Mouse (Mus musculus) intestine, postnatal 0 days (tissue): ENCODE data around the gene Ccl17. TPM values are rescaled to one million over a fixed set of nuclear protein-coding genes. Genes with fewer than 3 reads are reported as not detected.

Experiments used
- ATAC-seq: fragments of 200-750 bp; cut with Nextera tagmentation; 2 replicates; pipeline ENCODE4 v1.8.0; 2017; ENCODE audit warnings: mild to moderate bottlenecking, moderate TSS enrichment, moderate library complexity
- H3K27ac ChIP-seq: fragments of 300-500 bp; sonication (generic); 2 replicates; pipeline ENCODE4 v1.5.1; 2014; ENCODE audit warnings: mild to moderate bottlenecking, low read depth, low read length, moderate library complexity
- H3K27me3 ChIP-seq: fragments of 300-500 bp; sonication (generic); replicated peaks from 2 replicates; pipeline ENCODE4 v1.6.1; 2014; ENCODE audit warnings: low read length, mixed read lengths; ENCODE audit not compliant: control insufficient read depth, insufficient read depth
- H3K36me3 ChIP-seq: fragments of 300-500 bp; sonication (generic); 2 replicates; pipeline ENCODE4 v1.6.1; 2014; ENCODE audit warnings: mild to moderate bottlenecking, moderate library complexity; ENCODE audit not compliant: control insufficient read depth, insufficient read depth
- H3K4me1 ChIP-seq: fragments of 300-500 bp; sonication (generic); replicated peaks from 2 replicates; pipeline ENCODE4 v1.6.1; 2014; ENCODE audit warnings: antibody characterized with exemption, low read length, mixed read lengths; ENCODE audit not compliant: control insufficient read depth, insufficient read depth
- H3K4me2 ChIP-seq: fragments of 300-500 bp; sonication (generic); replicated peaks from 2 replicates; pipeline ENCODE4 v1.6.1; 2014; ENCODE audit warnings: low read depth, mild to moderate bottlenecking, moderate library complexity
- H3K4me3 ChIP-seq: fragments of 300-500 bp; sonication (generic); 2 replicates; pipeline ENCODE4 v1.5.1; 2014; ENCODE audit warnings: low read depth, low read length
- H3K9ac ChIP-seq: fragments of 300-500 bp; sonication (generic); 2 replicates; pipeline ENCODE4 v1.6.1; 2014; ENCODE audit warnings: mild to moderate bottlenecking, low read depth, low read length
- H3K9me3 ChIP-seq: fragments of 300-500 bp; sonication (generic); 2 replicates; pipeline ENCODE4 v1.6.1; 2016; ENCODE audit warnings: mixed run types; ENCODE audit not compliant: control insufficient read depth
- CTCF ChIP-seq: sonication (generic); IDR thresholded peaks from 2 replicates; pipeline ENCODE4 v1.5.1; 2016; ENCODE audit warnings: low read depth, mild to moderate bottlenecking, control low read depth, antibody characterized with exemption, moderate library complexity
- WGBS: fragments of 180-500 bp; shearing (Covaris S2); extraction: QIAGEN DNeasy Blood & Tissue Kit; methylation state at CpG from one replicate; pipeline ENCODE4 v1.1.7; 2014; 5-methylcytosine and 5-hydroxymethylcytosine counted together
- polyA plus RNA-seq: library from polyadenylated mRNA; unstranded; fragments of >200 nt; fragmentation: Nextera tagmentation; extraction: Ambion mirVana; gene quantifications from 2 replicates; pipeline ENCODE4 v1.2.1, GENCODE M21; 2015

The Ccl17 gene
- polyA plus RNA-seq, 1 experiment from 2014 or later, result 1.3 TPM

GRCm38 (mm10) chr8:94801293-94802095 lies 8.8 kb upstream of the Ccl17 start:
- ATAC-seq, result 0 out of 2 replicates have a peak, but pooled peaks have one; percentile 16

GRCm38 (mm10) chr8:94802375-94802774 lies 7.9 kb upstream of the Ccl17 start:
- no peaks in the 10 kb centered on the region for H3K9me3 ChIP-seq
- H3K36me3 ChIP-seq, result no peaks in the 10 kb centered on the region
- no peak overlapping the region for H3K27ac ChIP-seq
- 55% methylated on average over 4 of the region's 4 CpGs for WGBS
- no peak overlapping the region for H3K9ac ChIP-seq
- no peak overlapping the region for H3K4me2 ChIP-seq
- TF ChIP-seq CTCF, result no peak
- ATAC-seq, result no peak; the same call in 1 of the 2 replicates
- no peaks in the 10 kb centered on the region for H3K4me1 ChIP-seq
- no peaks in the 10 kb centered on the region for H3K27me3 ChIP-seq
- no peak overlapping the region for H3K4me3 ChIP-seq

More at GRCm38 (mm10) chr8:94801293-94802095, 8.8 kb upstream of the Ccl17 start:
- Histone ChIP-seq H3K4me2 (peak overlapping the region; percentile 49), H3K9me3 (no peaks in the 10 kb centered on the region), H3K27me3 (no peaks in the 10 kb centered on the region), H3K27ac (no peak overlapping the region), H3K9ac (0 out of 2 replicates have a peak overlapping the region, but pooled peaks have one; percentile 22), H3K4me3 (no peak overlapping the region), H3K4me1 (no peaks in the 10 kb centered on the region), H3K36me3 (no peaks in the 10 kb centered on the region)
- 44% methylated on average over 14 of the region's 14 CpGs for WGBS
- peak; percentile 82 for TF ChIP-seq CTCF

- TF ChIP-seq CTCF, result no peak
- Histone ChIP-seq H3K27ac (no peak overlapping the region), H3K4me1 (no peaks in the 10 kb centered on the region), H3K27me3 (no peaks in the 10 kb centered on the region), H3K9ac (no peak overlapping the region), H3K36me3 (no peaks in the 10 kb centered on the region), H3K9me3 (no peaks in the 10 kb centered on the region), H3K4me3 (no peak overlapping the region), H3K4me2 (no peak overlapping the region)
- ATAC-seq, result no peak
- WGBS, result 73% methylated on average over 6 of the region's 6 CpGs
These were observed 6.7 kb upstream of the Ccl17 start for GRCm38 (mm10) chr8:94803551-94803950.

- Histone ChIP-seq H3K4me1 (no peaks in the 10 kb centered on the region), H3K36me3 (no peaks in the 10 kb centered on the region), H3K4me2 (no peak overlapping the region), H3K9me3 (no peaks in the 10 kb centered on the region), H3K9ac (no peak overlapping the region), H3K27me3 (no peaks in the 10 kb centered on the region), H3K27ac (no peak overlapping the region), H3K4me3 (no peak overlapping the region)
- no peak for ATAC-seq
- 58% methylated on average over 10 of the region's 10 CpGs for WGBS
- TF ChIP-seq CTCF, result no peak
These were observed 5.5 kb upstream of the Ccl17 start for GRCm38 (mm10) chr8:94804546-94805340.

GRCm38 (mm10) chr8:94805811-94806210 lies 4.4 kb upstream of the Ccl17 start:
- no peak for ATAC-seq

DNA sequence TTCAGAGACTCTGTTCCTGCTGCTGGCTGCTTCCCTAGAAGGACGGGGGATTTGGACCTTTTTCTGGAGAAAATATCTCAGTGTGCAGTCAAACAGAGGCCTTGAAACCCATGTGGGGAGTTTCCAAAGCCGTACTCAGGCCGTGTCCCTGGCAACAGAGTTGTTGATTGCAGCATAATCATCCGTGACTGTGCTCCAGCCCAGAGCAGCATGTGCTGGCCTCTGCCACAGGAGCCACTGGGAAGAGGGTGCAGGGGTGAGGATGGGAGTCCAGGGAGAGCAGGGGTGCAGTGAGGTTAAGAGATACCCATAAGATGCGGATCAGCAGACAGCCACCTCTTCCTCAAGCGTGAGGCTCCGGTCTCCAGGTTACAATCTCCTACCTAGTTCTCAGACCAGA lies 2.7 kb upstream of the Ccl17 start:
- Histone ChIP-seq H3K4me2 (no peak overlapping the region), H3K27ac (no peak overlapping the region), H3K9me3 (no peaks in the 10 kb centered on the region), H3K4me3 (no peak overlapping the region), H3K36me3 (no peaks in the 10 kb centered on the region), H3K27me3 (no peaks in the 10 kb centered on the region), H3K9ac (no peak overlapping the region), H3K4me1 (no peaks in the 10 kb centered on the region)
- ATAC-seq, result no peak
- WGBS, result 56% methylated on average over 7 of the region's 7 CpGs
- TF ChIP-seq CTCF, result no peak

More at GRCm38 (mm10) chr8:94805811-94806210, 4.4 kb upstream of the Ccl17 start:
- Histone ChIP-seq H3K27me3 (no peaks in the 10 kb centered on the region), H3K27ac (no peak overlapping the region), H3K4me3 (no peak overlapping the region), H3K9ac (no peak overlapping the region), H3K4me1 (no peaks in the 10 kb centered on the region), H3K9me3 (no peaks in the 10 kb centered on the region), H3K36me3 (no peaks in the 10 kb centered on the region), H3K4me2 (no peak overlapping the region)
- TF ChIP-seq CTCF, result no peak
- WGBS, result 78% methylated on average over 4 of the region's 4 CpGs
